Mouse (Mus musculus) embryonic facial prominence, embryonic 14.5 days (tissue): ENCODE results near the gene Btbd2. TPM values are rescaled to one million over a fixed set of nuclear protein-coding genes. Genes with fewer than 3 reads are reported as not detected.

ENCODE experiments used
- ATAC-seq: fragments of 200-750 bp; cut with Nextera tagmentation; 2 replicates; pipeline ENCODE4 v1.8.0; 2017; ENCODE audit warnings: low read depth, moderate number of reproducible peaks, moderate TSS enrichment
- DNase-seq: peaks from one replicate; pipeline ENCODE4 v3.0.0-alpha.2; 2015; ENCODE audit warnings: low spot score
- H3K27ac ChIP-seq: fragments of 300-500 bp; sonication (generic); replicated peaks from 2 replicates; pipeline ENCODE4 v1.5.1; 2014; ENCODE audit warnings: low read depth, mild to moderate bottlenecking, low read length, moderate library complexity
- H3K27me3 ChIP-seq: fragments of 300-500 bp; sonication (generic); replicated peaks from 2 replicates; pipeline ENCODE4 v1.6.1; 2014; ENCODE audit warnings: low read length; ENCODE audit not compliant: control insufficient read depth, insufficient read depth
- H3K36me3 ChIP-seq: fragments of 300-500 bp; sonication (generic); 2 replicates; pipeline ENCODE4 v1.6.1; 2014; ENCODE audit warnings: low read length, mixed read lengths; ENCODE audit not compliant: control insufficient read depth, insufficient read depth
- H3K4me1 ChIP-seq: fragments of 300-500 bp; sonication (generic); 2 replicates; pipeline ENCODE4 v1.6.1; 2014; ENCODE audit warnings: antibody characterized with exemption, low read length; ENCODE audit not compliant: control insufficient read depth, insufficient read depth
- H3K4me2 ChIP-seq: fragments of 300-500 bp; sonication (generic); 2 replicates; pipeline ENCODE4 v1.6.1; 2014; ENCODE audit warnings: low read depth, mild to moderate bottlenecking, low read length, moderate library complexity, mixed read lengths
- H3K4me3 ChIP-seq: fragments of 300-500 bp; sonication (generic); 2 replicates; pipeline ENCODE4 v1.5.1; 2014; ENCODE audit warnings: low read depth, mild to moderate bottlenecking, low read length
- H3K9ac ChIP-seq: fragments of 300-500 bp; sonication (generic); 2 replicates; pipeline ENCODE4 v1.6.1; 2014; ENCODE audit warnings: low read depth, mild to moderate bottlenecking, low read length, moderate library complexity, mixed read lengths
- H3K9me3 ChIP-seq: fragments of 300-500 bp; sonication (generic); 2 replicates; pipeline ENCODE4 v1.6.1; 2016; ENCODE audit warnings: low read length; ENCODE audit not compliant: control insufficient read depth
- WGBS: fragments of 180-500 bp; shearing (Covaris S2); extraction: QIAGEN DNeasy Blood & Tissue Kit; methylation state at CpG from one replicate; pipeline ENCODE4 v1.1.7; 2014; 5-methylcytosine and 5-hydroxymethylcytosine counted together
- microRNA-seq: library from miRNA; unstranded; fragments of <30 nt; microRNA quantifications from one replicate; pipeline ENCODE4, GENCODE M21; 2016; ENCODE audit warnings: borderline number of aligned reads
- polyA plus RNA-seq: library from polyadenylated mRNA; unstranded; fragments of >200 nt; fragmentation: Nextera tagmentation; extraction: Ambion mirVana; gene quantifications from 2 replicates; pipeline ENCODE4 v1.2.1, GENCODE M21; 2014

The Btbd2 gene
- polyA plus RNA-seq, 1 experiment from 2014 or later = 71.6 TPM

DNA sequence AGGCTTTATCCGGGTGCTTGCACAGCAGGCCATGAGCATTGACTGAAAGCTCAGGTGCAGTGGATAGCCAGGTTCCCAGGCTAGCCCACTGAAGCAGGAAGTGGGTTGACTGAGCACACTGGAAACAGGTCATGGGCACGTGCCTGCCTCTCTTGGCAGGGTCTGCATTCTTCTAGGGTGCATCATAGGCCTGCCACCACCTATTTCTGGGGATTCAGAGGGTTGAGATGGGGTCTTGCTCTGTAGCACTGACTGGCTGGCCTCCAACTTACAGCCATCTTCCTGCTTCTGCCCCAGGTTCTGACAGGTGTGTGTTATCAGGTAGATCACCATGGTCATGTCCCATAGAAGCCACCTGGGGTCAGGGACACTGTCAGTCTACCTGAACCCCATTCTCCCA is 51.9 kb downstream of the Btbd2 start:
- no peak for ATAC-seq
- peaks cover 37% of the 10 kb centered on the region for H3K36me3 ChIP-seq
- no peak overlapping the region for H3K9ac ChIP-seq
- H3K27me3 ChIP-seq = no peaks in the 10 kb centered on the region
- H3K4me2 ChIP-seq = no peak overlapping the region
- no peak overlapping the region for H3K4me3 ChIP-seq
- no peaks in the 10 kb centered on the region for H3K9me3 ChIP-seq
- no peak for DNase-seq
- no peak overlapping the region for H3K27ac ChIP-seq
- H3K4me1 ChIP-seq = peaks cover 16% of the 10 kb centered on the region
- WGBS = 75% methylated on average over 1 of the region's 2 CpGs

DNA sequence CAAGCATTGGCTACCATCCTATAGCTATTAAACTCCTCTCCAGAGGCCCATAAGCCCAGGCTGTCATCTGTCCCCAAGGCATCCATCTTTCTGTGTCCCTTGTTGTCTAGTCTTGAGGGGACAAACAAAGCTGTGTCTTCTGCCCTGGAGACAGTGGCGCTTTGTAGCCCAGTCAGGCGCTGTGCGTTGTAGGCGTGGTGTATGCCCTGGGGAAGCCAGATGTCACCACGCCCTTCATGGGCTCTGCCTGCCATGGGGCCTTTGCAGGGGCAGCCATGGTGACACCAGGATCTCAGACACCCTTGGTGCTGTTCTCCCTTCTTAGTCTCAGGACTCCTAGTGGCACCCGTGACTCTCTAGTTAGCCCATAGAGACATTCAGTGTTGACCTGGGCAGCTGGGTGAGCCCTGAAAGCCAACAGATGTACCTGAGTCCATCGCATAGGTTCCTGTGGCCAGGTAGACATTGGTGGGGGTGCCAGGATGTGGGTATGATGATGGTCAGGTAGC is 52.8 kb downstream of the Btbd2 start:
- no peak for DNase-seq
- ATAC-seq = no peak
- Histone ChIP-seq H3K27ac (no peak overlapping the region), H3K4me2 (peak overlapping the region; percentile 94), H3K27me3 (no peaks in the 10 kb centered on the region), H3K9me3 (no peaks in the 10 kb centered on the region), H3K4me3 (peak overlapping the region; percentile 64), H3K9ac (peak overlapping the region; percentile 69; the same call in 1 of the 2 replicates), H3K4me1 (peaks cover 16% of the 10 kb centered on the region), H3K36me3 (peaks cover 28% of the 10 kb centered on the region)
- WGBS = 88% methylated on average over 7 of the region's 7 CpGs

DNA sequence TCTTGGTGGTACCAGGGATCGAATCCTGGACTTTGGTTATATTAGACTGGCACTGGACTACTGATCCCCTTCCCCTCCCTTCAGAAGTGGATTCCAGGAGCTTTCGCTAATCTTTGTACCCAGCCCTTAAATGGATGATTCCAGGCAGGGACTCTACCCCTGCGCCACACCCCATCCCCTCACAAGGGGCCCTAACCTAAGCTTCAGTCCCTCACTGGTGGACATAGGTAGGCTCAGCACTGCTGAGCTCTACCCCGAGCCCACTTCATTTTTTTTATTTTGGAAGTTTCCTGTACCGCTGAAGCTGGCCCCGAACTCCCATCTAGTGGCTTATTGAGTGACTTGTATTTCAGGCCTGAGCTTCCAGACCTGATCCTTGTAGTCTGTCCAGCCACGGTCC is 53.5 kb downstream of the Btbd2 start:
- Histone ChIP-seq H3K27ac (peak overlapping the region; percentile 78; the same call in 1 of the 2 replicates), H3K9ac (peak overlapping the region; percentile 69), H3K4me1 (peaks cover 16% of the 10 kb centered on the region), H3K27me3 (no peaks in the 10 kb centered on the region), H3K4me3 (peak overlapping the region; percentile 64), H3K36me3 (peaks cover 21% of the 10 kb centered on the region), H3K4me2 (peak overlapping the region; percentile 94), H3K9me3 (no peaks in the 10 kb centered on the region)
- DNase-seq (no peak), ATAC-seq (no peak)
- WGBS = 29% methylated on average over 7 of the region's 7 CpGs

DNA sequence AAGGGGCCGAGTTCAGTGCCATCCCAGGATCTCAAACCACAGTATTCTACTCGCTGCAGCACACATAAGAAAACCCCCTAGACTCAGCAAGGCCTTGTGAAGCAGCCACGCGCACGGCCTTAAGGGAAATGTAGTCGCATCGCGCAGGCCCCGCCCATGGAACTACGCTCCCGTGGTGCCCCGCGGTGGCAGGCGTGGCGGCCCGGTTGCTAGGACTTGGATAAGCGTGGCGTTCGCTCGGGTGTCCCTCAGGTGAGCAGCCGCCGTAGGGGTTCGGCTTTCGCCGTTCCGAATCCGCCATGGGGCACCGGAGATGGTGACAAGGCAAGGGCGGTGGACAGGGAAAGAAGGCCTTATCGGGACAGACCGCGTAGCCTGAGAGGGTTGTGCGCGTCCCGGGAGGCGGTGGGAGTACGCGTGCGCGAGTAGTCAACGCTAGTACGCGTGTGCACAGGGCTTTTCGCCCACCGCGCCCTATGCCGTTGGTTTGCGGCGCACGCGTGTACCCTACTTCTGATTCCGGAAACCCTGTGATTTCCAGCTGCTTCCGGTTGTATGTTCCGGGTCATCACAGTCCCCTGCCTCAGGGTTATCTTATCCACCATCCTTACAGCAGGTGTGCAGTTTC is 54.1 kb downstream of the Btbd2 start, which contains the start of the genes Scamp4 and Adat3:
Gene Scamp4 (plus strand): TSS at position 175 of the 628 bp plus-strand sequence.
Gene Adat3 (plus strand): TSS at position 183 of the 628 bp plus-strand sequence.
- Histone ChIP-seq H3K4me3 (peak within 1 kb of the TSS; percentile 64), H3K27ac (peak within 1 kb of the TSS; percentile 78), H3K4me2 (peak within 1 kb of the TSS; percentile 94), H3K4me1 (peaks cover 16% of the 10 kb centered on the region), H3K36me3 (peaks cover 17% of the 10 kb centered on the region), H3K9ac (peak within 1 kb of the TSS; percentile 69), H3K9me3 (no peaks in the 10 kb centered on the region), H3K27me3 (no peaks in the 10 kb centered on the region)
- WGBS = under 1% methylated on average over 47 of the region's 54 CpGs
- peak; percentile 97 for ATAC-seq
- DNase-seq = peak; percentile 98

DNA sequence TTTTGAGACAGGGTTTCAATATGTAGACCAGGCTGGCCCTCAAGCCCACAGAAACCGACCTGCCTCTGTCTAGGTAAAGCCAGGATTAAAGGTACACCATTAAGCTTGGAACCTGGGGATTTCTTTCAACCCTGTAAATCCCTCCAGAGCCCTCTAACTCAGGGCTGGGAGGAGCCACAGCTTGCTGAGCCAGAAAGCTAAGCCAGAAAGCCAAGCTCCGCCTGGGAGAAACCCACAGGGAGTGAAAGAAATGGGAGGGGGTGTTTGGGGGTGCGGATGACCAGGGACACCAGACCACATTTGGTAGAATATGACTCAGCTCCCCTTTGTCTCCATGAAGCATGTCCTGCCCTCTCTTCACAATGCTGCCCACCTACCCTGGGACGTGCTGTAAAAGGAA is 60.6 kb downstream of the Btbd2 start:
- no peaks in the 10 kb centered on the region for H3K9me3 ChIP-seq
- H3K9ac ChIP-seq = no peak overlapping the region
- ATAC-seq (no peak), DNase-seq (no peak)
- H3K4me2 ChIP-seq = no peak overlapping the region
- no peak overlapping the region for H3K4me3 ChIP-seq
- no peaks in the 10 kb centered on the region for H3K36me3 ChIP-seq
- H3K27me3 ChIP-seq = no peaks in the 10 kb centered on the region
- H3K27ac ChIP-seq = no peak overlapping the region
- no peaks in the 10 kb centered on the region for H3K4me1 ChIP-seq
- WGBS = 46% methylated on average over 4 of the region's 4 CpGs

Small RNA genes lying within 50 kb of the gene (microRNA-seq; reads per million reads assigned to microRNA genes)
- not detected for gene Mir6912

Other genes with a start within 250 kb of the Btbd2 start
- gene Tcf3, start 223.4 kb downstream of the Btbd2 start, polyA plus RNA-seq = 93.7 and 112 TPM in 2 replicates
- not detected in 2 replicates for gene Onecut3, start 162.2 kb downstream of the Btbd2 start, polyA plus RNA-seq
- gene Atp8b3, start 117.9 kb downstream of the Btbd2 start, polyA plus RNA-seq = 0.13 and 0.24 TPM in 2 replicates
- gene Rexo1, start 95.5 kb downstream of the Btbd2 start, polyA plus RNA-seq = 22.6 and 26.2 TPM in 2 replicates
- gene Klf16, start 79.8 kb downstream of the Btbd2 start, polyA plus RNA-seq = 9.7 and 9.9 TPM in 2 replicates
- 115 and 124 TPM in 2 replicates for gene Abhd17a, start 66.7 kb downstream of the Btbd2 start, polyA plus RNA-seq
- 84.6 and 96.3 TPM in 2 replicates for gene Scamp4, start 54.2 kb downstream of the Btbd2 start, polyA plus RNA-seq
- gene Adat3, start 54.2 kb downstream of the Btbd2 start, polyA plus RNA-seq = 6.1 and 6.2 TPM in 2 replicates
- 1.9 and 2.5 TPM in 2 replicates for gene Gm49322, start 51.0 kb downstream of the Btbd2 start, polyA plus RNA-seq
- 104 and 125 TPM in 2 replicates for gene Csnk1g2, start 34.2 kb downstream of the Btbd2 start, polyA plus RNA-seq
- gene Mknk2, start 21.0 kb upstream of the Btbd2 start, polyA plus RNA-seq = 84.6 and 86.7 TPM in 2 replicates
- gene Mob3a, start 44.9 kb upstream of the Btbd2 start, polyA plus RNA-seq = 31.2 and 37.0 TPM in 2 replicates
- gene Izumo4, start 45.1 kb upstream of the Btbd2 start, polyA plus RNA-seq = 10.3 and 14.4 TPM in 2 replicates
- gene Ap3d1, start 85.2 kb upstream of the Btbd2 start, polyA plus RNA-seq = 67.6 and 75.8 TPM in 2 replicates
- gene Dot1l, start 98.1 kb upstream of the Btbd2 start, polyA plus RNA-seq = 20.7 and 21.5 TPM in 2 replicates
- gene Sf3a2, start 141.1 kb upstream of the Btbd2 start, polyA plus RNA-seq = 69.6 TPM in 2 replicates
- gene Plekhj1, start 141.6 kb upstream of the Btbd2 start, polyA plus RNA-seq = 102 and 111 TPM in 2 replicates
- 0.13 TPM in 1 of 2 replicates, not detected in the other for gene Amh, start 148.2 kb upstream of the Btbd2 start, polyA plus RNA-seq
- 13.0 and 20.3 TPM in 2 replicates for gene Jsrp1, start 156.4 kb upstream of the Btbd2 start, polyA plus RNA-seq
- gene Oaz1, start 169.6 kb upstream of the Btbd2 start, polyA plus RNA-seq = 1,606 and 1,697 TPM in 2 replicates
- gene Lingo3, start 187.0 kb upstream of the Btbd2 start, polyA plus RNA-seq = 1.2 and 1.3 TPM in 2 replicates
- gene Lsm7, start 198.1 kb upstream of the Btbd2 start, polyA plus RNA-seq = 303 and 331 TPM in 2 replicates
- gene Sppl2b, start 198.2 kb upstream of the Btbd2 start, polyA plus RNA-seq = 37.6 and 40.8 TPM in 2 replicates
- gene Tmprss9, start 214.8 kb upstream of the Btbd2 start, polyA plus RNA-seq = 0.06 and 0.08 TPM in 2 replicates
- gene Timm13, start 243.9 kb upstream of the Btbd2 start, polyA plus RNA-seq = 325 and 348 TPM in 2 replicates